15 mouse cellular contexts compared by ENCODE assay signal in the genomic region with DNA sequence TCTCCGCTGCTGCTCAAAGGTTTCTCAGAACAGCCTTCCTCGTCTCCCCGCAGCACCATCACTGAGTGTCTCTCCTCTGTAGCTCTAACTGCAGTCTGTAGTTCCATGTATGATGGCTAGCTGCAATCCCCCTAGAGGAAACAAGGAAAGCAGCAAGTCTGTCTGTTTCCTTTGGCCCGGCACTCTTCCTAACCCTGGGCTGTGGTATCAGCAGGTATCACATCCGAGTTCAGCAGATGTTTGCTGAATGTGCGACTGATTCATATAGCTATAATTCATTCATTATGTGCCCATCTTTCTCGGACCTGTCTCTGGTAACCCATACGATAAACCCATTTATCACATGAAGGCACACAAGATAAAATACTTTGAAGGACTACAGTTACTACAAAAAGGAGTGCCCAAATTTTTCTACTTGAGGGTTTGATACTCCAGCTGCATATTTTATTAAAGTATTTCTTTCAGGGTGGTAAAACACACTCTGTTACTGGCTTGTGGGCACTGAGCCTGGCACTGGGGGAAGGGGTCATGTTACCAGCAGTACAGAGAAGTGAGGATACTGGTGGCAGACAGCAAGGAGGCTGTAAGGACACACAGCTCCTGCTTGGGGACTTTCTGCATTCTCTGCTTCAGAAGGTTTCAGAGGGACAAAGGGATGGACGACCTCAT. TPM values are rescaled to one million over a fixed set of nuclear protein-coding genes. Genes with fewer than 3 reads are reported as not detected.
DNase-seq lines count a peak whose midpoint lies in the region; ATAC-seq and TF ChIP-seq lines count a peak whose summit lies in the region.
"Had no signal": no experiment of that assay in that cellular context is flagged by ENCODE, and none has a peak within 500 bp of the region (broad histone marks: within the 10 kb centered on the region; RNA-seq: fewer than 3 reads in every experiment).

No protein-coding gene starts in this region.

- no peak overlapping the region for H3K4me2 ChIP-seq in forebrain, postnatal 0 days (ENCODE audit: low read depth)
- no peak overlapping the region for H3K4me2 ChIP-seq in forebrain, embryonic 12.5 days
- H3K4me2 ChIP-seq in lung, embryonic 14.5 days: no peak overlapping the region

- no peak for ATAC-seq in forebrain, postnatal 0 days
- no peak for ATAC-seq in forebrain, embryonic 12.5 days (ENCODE audit: low FRiP score)
- no peak for ATAC-seq in lung, embryonic 14.5 days (ENCODE audit: insufficient read depth)
- peak; percentile 60 for ATAC-seq in erythroblast, adult 5-6 weeks (replicated peaks; ENCODE audit: low FRiP score, poor library complexity, severe bottlenecking)
- peak; percentile 84 for ATAC-seq in megakaryocyte-erythroid progenitor cell, adult 5-6 weeks (replicated peaks; ENCODE audit: low FRiP score, low TSS enrichment, poor library complexity, severe bottlenecking)
- ATAC-seq: Patski had no signal

- TF ChIP-seq CTCF in forebrain, postnatal 0 days (IDR thresholded peaks at IDR 0.05; ENCODE audit: low read depth): peak; percentile 38; the same call in 1 of the 2 replicates
- TF ChIP-seq CTCF in lung, embryonic 14.5 days (IDR thresholded peaks at IDR 0.05; ENCODE audit: low read depth): peak; percentile 38

- H3K27me3 ChIP-seq in forebrain, postnatal 0 days (ENCODE audit: insufficient read depth, low read length): no peaks in the 10 kb centered on the region
- no peaks in the 10 kb centered on the region for H3K27me3 ChIP-seq in forebrain, embryonic 12.5 days
- no peaks in the 10 kb centered on the region for H3K27me3 ChIP-seq in lung, embryonic 14.5 days (ENCODE audit: insufficient read depth, low read length)
- H3K27me3 ChIP-seq: Patski had no signal

- no peak for DNase-seq in forebrain, postnatal 0 days
- DNase-seq in lung, embryonic 14.5 days: no peak
- DNase-seq in lung, postnatal 25 days (ENCODE audit: low spot score): no peak
- no peak for DNase-seq in testis, postnatal 10 days (ENCODE audit: low spot score)
- DNase-seq in B cell, adult 2 months: no peak
- DNase-seq: adrenal gland, postnatal 10 days; cerebellum, adult 11 months; gastrocnemius, postnatal 10 days; kidney, adult 18-20 months; thymus, adult 2 months had no signal

- no peak overlapping the region for H3K27ac ChIP-seq in forebrain, postnatal 0 days (ENCODE audit: low read depth, low read length)
- H3K27ac ChIP-seq in forebrain, embryonic 12.5 days: no peak overlapping the region
- H3K27ac ChIP-seq in lung, embryonic 14.5 days (ENCODE audit: low read depth): no peak overlapping the region
- H3K27ac ChIP-seq: forebrain, embryonic 10.5 days had no signal

- H3K4me1 ChIP-seq in forebrain, postnatal 0 days (ENCODE audit: insufficient read depth): no peaks in the 10 kb centered on the region
- no peaks in the 10 kb centered on the region for H3K4me1 ChIP-seq in forebrain, embryonic 12.5 days
- H3K4me1 ChIP-seq in lung, embryonic 14.5 days (ENCODE audit: insufficient read depth): no peaks in the 10 kb centered on the region

- no peak overlapping the region for H3K9ac ChIP-seq in forebrain, postnatal 0 days
- H3K9ac ChIP-seq in forebrain, embryonic 12.5 days: no peak overlapping the region
- H3K9ac ChIP-seq in lung, embryonic 14.5 days: no peak overlapping the region

- no peak overlapping the region for H3K4me3 ChIP-seq in forebrain, postnatal 0 days (ENCODE audit: low read depth, low read length)
- H3K4me3 ChIP-seq in forebrain, embryonic 12.5 days (replicated peaks): no peak overlapping the region
- no peak overlapping the region for H3K4me3 ChIP-seq in lung, embryonic 14.5 days (ENCODE audit: low read depth, low read length)
- H3K4me3 ChIP-seq: forebrain, embryonic 10.5 days had no signal

- no peaks in the 10 kb centered on the region for H3K9me3 ChIP-seq in forebrain, postnatal 0 days (ENCODE audit: low read length)
- no peaks in the 10 kb centered on the region for H3K9me3 ChIP-seq in forebrain, embryonic 12.5 days
- no peaks in the 10 kb centered on the region for H3K9me3 ChIP-seq in lung, embryonic 14.5 days (ENCODE audit: low read depth, low read length)
- H3K9me3 ChIP-seq: forebrain, embryonic 10.5 days had no signal

- 61% methylated on average over 9 of the region's 9 CpGs for WGBS in forebrain, postnatal 0 days
- 61% methylated on average over 9 of the region's 9 CpGs for WGBS in forebrain, embryonic 12.5 days
- 42% methylated on average over 9 of the region's 9 CpGs for WGBS in lung, embryonic 14.5 days

- no peaks in the 10 kb centered on the region for H3K36me3 ChIP-seq in forebrain, postnatal 0 days (ENCODE audit: insufficient read depth)
- H3K36me3 ChIP-seq in forebrain, embryonic 12.5 days (replicated peaks): no peaks in the 10 kb centered on the region
- no peaks in the 10 kb centered on the region for H3K36me3 ChIP-seq in lung, embryonic 14.5 days (ENCODE audit: insufficient read depth)
- H3K36me3 ChIP-seq: forebrain, embryonic 10.5 days had no signal

RNA-seq across cellular contexts. Expression of a gene that starts 36.8 kb away (rescaled TPM):
- total RNA-seq in forebrain, postnatal 0 days (2014; rRNA removed): 2.9 and 4.0 TPM in 2 replicates
- polyA plus RNA-seq in forebrain, postnatal 0 days (2015; fragmentation: Nextera tagmentation; extraction: Ambion mirVana): 3.6 and 3.9 TPM in 2 replicates
- polyA plus RNA-seq in forebrain, embryonic 12.5 days (2016; fragmentation: Nextera tagmentation; extraction: Ambion mirVana): 12.9 and 14.7 TPM in 2 replicates
- 39.4 and 40.8 TPM in 2 replicates for polyA plus RNA-seq in lung, embryonic 14.5 days (2014; fragmentation: Nextera tagmentation; extraction: Ambion mirVana)
- total RNA-seq in erythroblast, adult 5-6 weeks (2015; ENCODE audit: low replicate concordance): 1.5 and 2.7 TPM in 2 replicates
- total RNA-seq in erythroblast, adult 5-6 weeks (2017; ENCODE audit: low replicate concordance): 0.43 TPM in 1 of 2 replicates, not detected in the other
- total RNA-seq in megakaryocyte-erythroid progenitor cell, adult 5-6 weeks (2014; fragmentation: Nextera tagmentation): 2.2 and 3.6 TPM in 2 replicates
- total RNA-seq in megakaryocyte-erythroid progenitor cell, adult 5-6 weeks (2017): 1.1 and 1.7 TPM in 2 replicates

Comparison
In these comparisons a context has a peak if more than half of its experiments do, and no peak if none do; other contexts are left out.
1. ATAC-seq: peak in erythroblast, adult 5-6 weeks (single experiment) and megakaryocyte-erythroid progenitor cell, adult 5-6 weeks (single experiment); none in forebrain, postnatal 0 days (single experiment), forebrain, embryonic 12.5 days (single experiment) and lung, embryonic 14.5 days (single experiment).